Mouse (Mus musculus) spleen, adult 2 months (tissue): ENCODE measurements around the gene Hira.

Experiments
- CTCF ChIP-seq: fragments of 200-500 bp; IDR thresholded peaks from 2 replicates; pipeline ENCODE4 v1.5.1; 2011; ENCODE audit warnings: mild to moderate bottlenecking, inconsistent platforms; ENCODE audit not compliant: insufficient read depth, insufficient read length, insufficient replicate concordance; ENCODE audit errors: extremely low read depth
- POLR2A ChIP-seq: fragments of 200-500 bp; IDR thresholded peaks from 2 replicates; pipeline ENCODE4 v1.6.1; 2011; ENCODE audit warnings: low read depth, low read length, inconsistent platforms

DNA sequence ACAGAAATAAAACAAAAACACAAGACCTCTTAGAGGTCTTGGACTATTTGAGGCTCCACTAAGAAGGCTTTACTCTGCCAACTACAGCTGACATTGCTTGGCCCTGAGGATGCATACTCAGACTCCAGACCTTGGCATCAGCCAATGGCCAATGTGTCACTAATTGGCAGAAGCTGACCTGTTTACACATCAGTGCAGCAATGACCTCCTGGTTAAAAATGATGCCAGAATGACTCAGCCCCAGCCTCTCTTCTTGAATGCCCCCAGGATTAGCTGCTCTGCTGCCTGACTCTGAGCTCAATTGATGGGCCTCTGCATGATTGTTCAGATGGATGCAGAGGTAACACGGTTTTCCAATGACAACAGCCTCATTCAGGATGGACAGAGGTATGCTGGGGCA lies 16.7 kb upstream of the Hira start:
- TF ChIP-seq POLR2A (no peak), CTCF (no peak)
